Mouse (Mus musculus) cerebellum, adult 2 months (tissue): ENCODE measurements around the gene Cldn1.

ENCODE experiments used
- CTCF ChIP-seq: fragments of 200-500 bp; IDR thresholded peaks from 2 replicates; pipeline ENCODE4 v1.5.1; 2011; ENCODE audit warnings: low read depth, mild to moderate bottlenecking, control low read depth, low read length, moderate library complexity, borderline replicate concordance; ENCODE audit not compliant: insufficient read depth
- POLR2A ChIP-seq: fragments of 200-500 bp; IDR thresholded peaks from 2 replicates; pipeline ENCODE4 v1.6.1; 2011; ENCODE audit warnings: low read length, control low read depth, borderline replicate concordance; ENCODE audit not compliant: insufficient read depth

- no peak for TF ChIP-seq CTCF
- no peak for TF ChIP-seq POLR2A
Measured at GRCm38 (mm10) chr16:26358898-26359297, 12.7 kb downstream of the Cldn1 start.
